Mouse (Mus musculus): ENCODE results near the gene Nmt1.

Nmt1 gene

DNA sequence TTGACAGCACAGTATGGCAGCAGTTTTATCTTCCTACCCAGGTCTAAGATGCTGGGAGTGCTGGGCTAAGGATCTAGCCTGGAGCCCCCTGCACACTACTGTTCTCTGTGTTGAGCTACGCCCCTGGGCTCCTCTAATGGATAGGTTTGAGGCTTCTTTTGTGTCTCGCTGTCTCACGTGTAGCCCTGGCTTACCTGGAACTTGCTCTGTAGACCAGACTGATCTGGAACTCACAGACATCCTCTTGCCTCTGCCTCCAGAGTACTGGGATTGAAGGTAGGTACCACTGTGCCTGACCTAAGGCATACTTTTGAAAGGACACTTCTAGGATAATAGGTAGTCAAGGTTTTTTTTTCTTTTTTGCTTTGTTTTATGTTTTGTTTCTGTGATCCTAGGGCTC is 16.0 kb downstream of the Nmt1 start:
- DNase-seq (ENCODE audit: low read depth): no peak

- DNase-seq (ENCODE audit: low read depth): no peak
Observed at GRCm38 (mm10) chr11:103046286-103046685, 18.3 kb downstream of the Nmt1 start.

DNA sequence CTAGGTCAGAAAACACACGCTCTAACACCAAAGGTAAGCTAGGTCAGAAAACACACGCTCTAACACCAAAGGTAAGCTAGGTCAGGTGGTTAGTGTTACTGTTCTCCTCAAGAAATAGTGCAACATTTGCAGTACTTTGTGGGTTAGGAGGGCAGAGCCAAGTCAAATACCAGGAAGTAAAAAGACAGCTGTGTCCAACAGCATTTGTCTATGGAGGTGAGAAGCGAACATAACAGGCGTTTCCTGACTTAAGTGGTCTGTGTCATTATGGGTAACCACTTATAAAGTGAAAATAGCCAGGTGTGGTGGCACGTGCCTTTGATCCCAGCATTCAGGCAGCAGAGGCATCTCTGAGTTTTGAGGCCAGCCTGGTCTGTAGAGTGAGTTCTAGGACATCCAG is 21.6 kb downstream of the Nmt1 start:
- no peak for DNase-seq (ENCODE audit: low read depth)

DNA sequence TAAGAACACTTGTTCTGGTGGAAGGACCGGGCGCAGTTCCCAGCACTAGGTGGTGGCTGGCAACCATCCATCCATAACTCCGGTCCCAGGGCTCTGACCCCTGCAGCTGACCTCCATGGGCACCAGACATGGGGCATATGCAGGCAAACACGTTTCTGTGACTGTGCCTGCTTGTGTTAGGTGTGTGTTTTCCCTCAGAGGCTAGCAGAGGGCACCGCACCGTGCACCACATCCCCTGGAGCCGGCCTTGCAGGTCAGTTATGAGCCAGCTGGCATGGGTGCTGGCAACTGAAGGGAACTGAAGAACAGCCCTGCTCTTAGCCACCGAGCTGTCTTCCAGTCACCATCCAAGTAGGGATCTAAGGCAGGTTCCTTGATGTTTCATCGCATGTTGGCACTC is 22.2 kb downstream of the Nmt1 start:
- no peak for DNase-seq (ENCODE audit: low read depth)

- DNase-seq (ENCODE audit: low read depth): no peak
Observed at GRCm38 (mm10) chr11:103051249-103051691, 23.3 kb downstream of the Nmt1 start.

DNA sequence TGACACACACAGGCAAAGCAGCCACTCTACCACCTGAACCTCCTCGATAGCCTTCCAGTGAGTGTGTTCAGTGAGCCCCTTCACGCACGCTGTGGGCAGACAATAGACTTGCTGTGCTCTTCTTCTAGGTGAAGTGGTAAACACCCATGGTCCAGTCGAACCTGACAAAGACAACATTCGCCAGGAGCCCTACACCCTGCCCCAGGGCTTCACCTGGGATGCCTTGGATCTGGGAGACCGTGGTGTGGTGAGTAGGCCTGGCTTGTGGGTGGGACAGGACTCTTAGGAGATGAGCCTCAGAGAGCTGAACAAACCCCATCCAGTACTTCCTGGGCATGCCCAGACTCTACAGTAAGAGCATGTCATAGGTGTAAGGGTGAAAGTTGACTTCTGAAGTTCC is 24.1 kb downstream of the Nmt1 start:
- DNase-seq (ENCODE audit: low read depth): no peak

- no peak for DNase-seq (ENCODE audit: low read depth)
Observed at GRCm38 (mm10) chr11:103053191-103054076, 25.4 kb downstream of the Nmt1 start.

DNA sequence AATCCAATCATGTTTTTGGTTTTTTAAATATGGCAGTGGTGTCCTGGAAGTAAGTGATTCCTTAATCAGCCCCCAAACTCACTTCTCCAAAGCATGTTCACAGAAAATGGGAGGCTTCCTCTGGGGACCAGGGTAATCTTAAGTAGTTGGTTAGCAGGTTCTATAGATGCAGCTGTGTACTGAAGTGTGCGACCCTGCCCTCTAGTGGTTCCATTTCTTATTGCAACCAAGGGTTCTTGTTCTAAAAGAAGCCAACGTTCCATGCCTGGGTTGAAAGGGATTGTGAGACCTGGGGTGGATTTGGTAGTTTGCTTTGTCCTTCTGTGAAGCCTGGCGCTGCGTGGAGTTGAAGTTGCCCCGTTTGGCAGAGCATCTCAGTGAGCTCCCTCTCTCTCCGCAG is 26.8 kb downstream of the Nmt1 start:
- peak; percentile 71 for DNase-seq (ENCODE audit: low read depth)

DNA sequence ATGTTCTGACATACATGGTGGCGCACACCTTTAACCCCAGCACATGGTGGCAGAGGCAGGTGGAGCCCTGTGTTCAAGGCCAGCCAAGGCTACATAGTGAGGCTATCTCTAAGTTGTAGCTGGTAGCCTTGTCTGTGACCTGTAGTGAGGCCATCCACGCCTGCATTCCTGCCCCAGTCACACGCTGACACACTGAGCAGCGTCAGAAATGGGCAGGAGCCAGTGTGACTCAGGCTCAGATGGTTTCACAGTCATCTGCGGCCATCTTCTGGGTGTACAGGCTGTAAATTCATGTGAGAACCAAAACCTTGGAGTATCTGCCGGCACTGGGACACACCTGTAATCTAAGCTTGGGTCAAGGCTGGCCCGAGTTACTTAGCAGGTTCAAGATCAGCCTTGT is 28.6 kb downstream of the Nmt1 start:
- DNase-seq (ENCODE audit: low read depth): no peak

DNA sequence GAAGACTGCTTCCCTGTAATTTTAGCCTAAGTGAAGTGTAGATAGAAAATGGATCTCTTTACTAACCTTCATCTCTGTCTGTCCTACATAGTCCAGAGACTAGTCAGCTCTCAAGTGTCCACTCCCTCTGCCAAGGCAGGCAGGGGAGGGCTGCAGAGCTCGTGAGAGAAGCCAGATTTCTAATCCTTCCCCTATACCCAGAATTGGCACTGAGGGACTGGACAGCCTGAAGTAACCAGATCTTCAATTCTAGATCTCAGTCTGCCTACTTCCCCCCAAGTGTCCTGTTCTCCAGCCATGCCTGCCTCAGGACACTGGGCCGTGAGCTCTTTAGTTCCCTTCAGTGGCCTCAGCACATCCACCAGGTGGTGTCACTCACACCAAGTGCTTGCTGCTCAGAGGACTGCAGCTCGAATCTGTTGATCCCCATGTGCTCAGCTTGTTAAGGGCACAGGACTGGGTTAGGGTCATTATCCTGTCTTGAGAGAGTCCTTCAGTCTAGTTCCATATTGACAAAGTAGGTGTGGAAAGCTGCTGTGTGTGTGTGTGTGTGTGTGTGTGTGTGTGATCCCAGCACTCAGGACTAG is 30.6 kb downstream of the Nmt1 start:
- no peak for DNase-seq (ENCODE audit: low read depth)

GRCm38 (mm10) chr11:103066191-103067050 is 38.4 kb downstream of the Nmt1 start:
- DNase-seq (ENCODE audit: low read depth): no peak

DNA sequence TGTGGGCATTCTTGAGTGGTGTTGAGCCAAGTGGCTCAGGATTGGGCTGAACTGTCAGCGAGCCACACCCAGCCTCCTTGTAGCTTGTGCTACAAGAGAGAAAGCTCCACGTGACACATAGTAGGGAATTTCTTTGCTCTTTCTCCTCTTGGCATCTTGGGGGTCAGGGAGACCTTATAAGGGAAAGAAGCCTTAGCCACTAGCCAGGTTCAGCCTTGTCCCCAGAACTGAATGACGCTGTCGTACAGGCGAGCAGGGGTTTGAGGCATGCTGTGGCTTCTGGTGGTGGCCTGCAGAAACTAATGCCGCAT is 39.0 kb downstream of the Nmt1 start:
- DNase-seq (ENCODE audit: low read depth): no peak

GRCm38 (mm10) chr11:103067457-103068001 is 39.5 kb downstream of the Nmt1 start:
- no peak for DNase-seq (ENCODE audit: low read depth)

DNA sequence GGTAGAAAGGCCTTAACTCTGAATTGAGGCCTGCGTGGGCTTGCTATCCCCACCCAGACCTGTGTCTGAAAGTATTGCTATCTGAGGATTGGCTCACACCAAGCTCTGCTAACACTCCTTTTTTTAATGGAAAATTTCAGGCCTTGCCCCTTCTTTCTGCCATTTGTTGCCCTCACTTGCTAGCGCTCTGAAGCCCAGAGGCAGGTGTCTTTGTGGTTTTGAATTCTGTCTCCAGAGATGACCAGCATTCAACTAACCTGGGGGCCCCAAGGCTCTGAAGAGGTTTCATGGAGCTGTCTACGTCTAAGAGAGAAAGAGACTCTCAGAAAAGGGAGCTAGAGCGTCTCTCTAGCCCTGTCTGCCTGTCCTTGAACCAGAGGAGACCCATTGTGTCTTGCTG is 40.3 kb downstream of the Nmt1 start:
- no peak for DNase-seq (ENCODE audit: low read depth)

- DNase-seq (ENCODE audit: low read depth): no peak
Observed at GRCm38 (mm10) chr11:103068884-103069283, 40.9 kb downstream of the Nmt1 start.

DNA sequence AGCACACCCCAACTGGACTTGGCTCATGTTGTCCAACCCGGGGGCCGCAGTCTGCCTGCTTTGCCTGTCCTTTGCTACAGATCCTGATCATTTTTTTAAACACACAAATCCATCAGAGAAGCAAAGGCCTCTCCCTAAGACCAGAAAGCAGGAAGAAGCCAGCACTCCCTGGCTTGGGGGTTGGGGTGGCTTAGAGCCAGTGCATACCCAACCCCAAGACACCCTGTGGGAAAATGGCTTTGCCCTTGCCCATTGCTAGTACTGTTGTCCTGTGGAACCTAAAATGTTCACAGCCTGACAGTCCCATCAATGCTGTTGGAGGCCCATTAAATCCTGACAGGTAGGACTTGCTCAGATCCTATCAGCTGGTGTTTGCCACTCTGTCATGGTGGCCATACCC is 41.7 kb downstream of the Nmt1 start:
- no peak for DNase-seq (ENCODE audit: low read depth)

DNA sequence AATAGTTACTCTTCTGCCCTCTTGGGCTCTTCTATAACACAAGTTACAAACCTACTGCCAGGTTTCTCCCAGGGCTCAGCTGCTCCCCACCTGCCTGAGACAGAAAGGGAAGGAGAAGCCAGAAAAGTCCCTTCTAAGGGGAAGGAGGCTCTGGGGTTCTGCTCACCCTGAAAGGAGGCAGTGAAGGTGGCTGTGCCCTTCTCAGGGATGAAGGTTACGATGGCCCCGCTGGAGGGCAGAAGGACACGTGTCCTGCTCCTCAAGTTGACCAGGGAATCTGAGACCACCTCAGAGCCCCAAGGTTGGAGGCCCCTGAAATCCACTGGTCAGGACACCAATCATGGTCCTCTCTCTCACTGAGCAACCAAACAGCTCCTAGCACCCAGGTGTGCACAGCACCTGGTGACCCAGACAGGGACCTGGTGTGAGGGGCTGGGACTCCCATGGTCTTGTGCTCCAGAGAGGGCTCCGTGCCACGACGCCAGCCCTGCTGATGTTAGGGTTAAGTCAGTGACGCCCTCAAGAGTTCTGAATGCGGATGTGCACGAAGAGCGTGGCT is 42.4 kb downstream of the Nmt1 start:
- DNase-seq (ENCODE audit: low read depth): no peak

- DNase-seq (ENCODE audit: low read depth): no peak
Observed at GRCm38 (mm10) chr11:103073671-103074070, 45.7 kb downstream of the Nmt1 start.

DNA sequence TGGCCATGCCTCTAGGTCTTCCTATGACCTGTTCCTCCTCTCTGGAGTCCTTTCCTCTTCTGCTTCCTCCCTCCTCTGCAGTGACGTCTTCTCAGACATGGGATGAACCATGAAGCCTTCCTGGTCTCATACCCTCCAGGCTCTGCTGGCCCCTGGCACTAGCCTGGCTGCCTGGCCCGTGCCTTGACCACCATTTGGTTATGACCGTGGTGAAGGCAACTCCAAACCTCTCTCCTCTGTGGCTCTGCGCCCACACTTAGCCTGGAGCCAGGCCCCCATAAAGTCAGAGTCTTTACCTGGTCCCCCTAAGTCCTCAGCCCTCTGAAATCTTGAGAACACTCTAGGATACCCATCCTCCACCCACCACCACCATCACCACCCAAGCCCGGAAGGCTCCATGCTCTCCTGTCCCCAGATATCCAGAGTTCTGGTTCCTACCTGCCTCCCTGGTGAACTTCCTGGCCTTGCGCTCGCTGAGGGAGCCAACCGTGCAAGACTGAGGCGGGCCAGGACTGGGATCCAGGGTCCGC is 46.2 kb downstream of the Nmt1 start:
- no peak for DNase-seq (ENCODE audit: low read depth)

- DNase-seq (ENCODE audit: low read depth): no peak
Observed at GRCm38 (mm10) chr11:103074796-103075323, 46.9 kb downstream of the Nmt1 start.

- no peak for DNase-seq (ENCODE audit: low read depth)
Observed at GRCm38 (mm10) chr11:103076010-103076409, 48.0 kb downstream of the Nmt1 start.

- DNase-seq (ENCODE audit: low read depth): no peak
Observed at GRCm38 (mm10) chr11:103076581-103076980, 48.6 kb downstream of the Nmt1 start.
